Mouse (Mus musculus): ENCODE measurements around the gene Basp1. TPM values are rescaled to one million over a fixed set of nuclear protein-coding genes. Genes with fewer than 3 reads are reported as not detected.
A peak's percentile ranks its signal among the peaks of the same experiment; 100 is the strongest.
"Not testable (repeated sequence)": the region's sequence is repeated elsewhere in the genome, so short reads cannot be mapped to it uniquely, and the experiment has no call there.

The Basp1 gene
- 262 and 283 TPM in 2 replicates for polyA plus RNA-seq (2014; fragmentation: Nextera tagmentation; extraction: Ambion mirVana)

- peak within 1 kb of the TSS; percentile 100 for H3K27ac ChIP-seq
- H3K4me3 ChIP-seq (replicated peaks; ENCODE audit: low read length): peak within 1 kb of the TSS; percentile 100
- peaks cover 9% of the 10 kb centered on the region; the same call in 1 of the 2 replicates for H3K36me3 ChIP-seq (replicated peaks; ENCODE audit: control insufficient read depth, insufficient read depth)
- WGBS: under 1% methylated on average over 24 of the region's 60 CpGs
- peak within 1 kb of the TSS; percentile 70 for H3K4me2 ChIP-seq (replicated peaks)
- ATAC-seq (ENCODE audit: low FRiP score) (peak; percentile 60), DNase-seq (ENCODE audit: low spot score) (peak; percentile 83)
- no peaks in the 10 kb centered on the region for H3K9me3 ChIP-seq (ENCODE audit: control insufficient read depth, low read length)
- peaks cover 40% of the 10 kb centered on the region for H3K4me1 ChIP-seq (replicated peaks; ENCODE audit: control insufficient read depth, insufficient read depth, low read length)
- H3K9ac ChIP-seq: peak within 1 kb of the TSS; percentile 100
- H3K27me3 ChIP-seq (ENCODE audit: control insufficient read depth, insufficient read depth, low read length): no peaks in the 10 kb centered on the region
These were observed at the start of gene Basp1 for GRCm38 (mm10) chr15:25413378-25413901. Basp1 (minus strand) TSS chr15:25413764.

DNA sequence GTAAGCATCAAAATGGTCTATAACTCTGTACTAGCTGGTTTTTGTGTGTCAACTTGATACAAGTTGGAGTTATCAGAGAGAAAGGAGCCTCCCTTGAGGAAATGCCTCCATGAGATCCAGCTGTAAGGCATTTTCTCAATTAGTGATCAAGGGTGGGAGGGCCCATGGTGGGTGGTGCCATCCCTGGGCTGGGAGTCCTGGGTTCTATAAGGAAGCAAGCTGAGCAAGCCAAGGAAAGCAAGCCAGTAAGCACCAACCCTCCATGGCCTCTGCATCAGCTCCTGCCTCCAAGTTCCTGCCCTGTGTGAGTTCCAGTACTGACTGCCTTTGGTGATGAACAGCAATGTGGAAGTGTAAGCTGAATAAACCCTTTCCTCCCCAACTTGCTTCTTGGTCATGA is 49.5 kb upstream of the Basp1 start:
- not testable (repeated sequence) for H3K27me3 ChIP-seq (ENCODE audit: control insufficient read depth, insufficient read depth, low read length); DNase-seq (ENCODE audit: low spot score); ATAC-seq (ENCODE audit: low FRiP score)

GRCm38 (mm10) chr15:25462056-25462762 is 48.6 kb upstream of the Basp1 start:
- no peak overlapping the region for H3K9ac ChIP-seq
- no peaks in the 10 kb centered on the region for H3K36me3 ChIP-seq (replicated peaks; ENCODE audit: control insufficient read depth, insufficient read depth)
- no peaks in the 10 kb centered on the region for H3K9me3 ChIP-seq (ENCODE audit: control insufficient read depth, low read length)
- DNase-seq (ENCODE audit: low spot score) (no peak), ATAC-seq (ENCODE audit: low FRiP score) (no peak)
- no peak overlapping the region for H3K4me2 ChIP-seq (replicated peaks)
- WGBS: 79% methylated on average over 6 of the region's 6 CpGs
- no peak overlapping the region for H3K4me3 ChIP-seq (replicated peaks; ENCODE audit: low read length)
- no peaks in the 10 kb centered on the region for H3K27me3 ChIP-seq (ENCODE audit: control insufficient read depth, insufficient read depth, low read length)
- no peak overlapping the region for H3K27ac ChIP-seq
- H3K4me1 ChIP-seq (replicated peaks; ENCODE audit: control insufficient read depth, insufficient read depth, low read length): no peaks in the 10 kb centered on the region

More for the DNA sequence above, 49.5 kb upstream of the Basp1 start:
- not testable (repeated sequence) for H3K4me3 ChIP-seq (replicated peaks; ENCODE audit: low read length); H3K4me2 ChIP-seq (replicated peaks); H3K27ac ChIP-seq; H3K9me3 ChIP-seq (ENCODE audit: control insufficient read depth, low read length); H3K9ac ChIP-seq; H3K36me3 ChIP-seq (replicated peaks; ENCODE audit: control insufficient read depth, insufficient read depth); H3K4me1 ChIP-seq (replicated peaks; ENCODE audit: control insufficient read depth, insufficient read depth, low read length)

DNA sequence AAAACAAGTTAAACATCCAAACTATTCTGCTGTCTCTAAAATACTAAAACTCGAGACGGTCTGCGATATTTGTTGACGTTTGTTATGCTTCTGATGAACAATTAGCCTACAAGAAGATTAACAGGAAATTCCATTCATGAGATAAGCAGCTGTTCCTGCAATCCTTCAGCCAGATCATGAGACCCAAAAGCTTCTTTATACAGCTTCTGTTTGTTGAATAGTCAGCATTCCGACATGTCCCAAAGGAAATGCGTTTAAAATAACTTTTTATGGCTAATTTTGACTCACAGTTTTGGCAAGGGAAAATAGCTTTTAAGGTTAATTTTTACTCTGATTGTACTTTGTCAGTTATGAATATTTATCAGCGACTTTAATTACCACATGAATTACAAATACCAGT is 46.3 kb upstream of the Basp1 start:
- no peak for ATAC-seq (ENCODE audit: low FRiP score)

DNA sequence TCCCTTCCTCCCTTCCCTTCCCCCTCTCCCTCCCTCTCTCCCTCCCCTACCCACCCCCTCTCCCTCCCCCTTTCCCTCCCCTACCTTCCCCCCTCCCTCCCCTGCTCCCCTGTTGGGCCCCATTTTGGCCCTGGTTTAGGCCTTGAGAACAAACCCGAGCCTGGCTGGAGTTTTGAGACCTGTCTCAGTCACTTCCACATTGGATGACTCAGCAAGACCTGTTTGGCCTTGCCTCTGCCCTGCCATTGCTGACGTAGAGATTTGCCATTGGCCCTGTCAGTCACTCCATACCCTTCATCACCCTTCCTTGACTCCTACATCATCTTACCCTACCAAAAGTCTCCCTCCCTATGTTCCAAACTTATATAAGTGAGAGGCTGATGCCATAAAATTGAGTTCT is 43.9 kb upstream of the Basp1 start:
- no peaks in the 10 kb centered on the region for H3K36me3 ChIP-seq (replicated peaks; ENCODE audit: control insufficient read depth, insufficient read depth)
- no peak overlapping the region for H3K9ac ChIP-seq
- H3K9me3 ChIP-seq (ENCODE audit: control insufficient read depth, low read length): no peaks in the 10 kb centered on the region
- no peak overlapping the region for H3K4me2 ChIP-seq (replicated peaks)
- H3K4me1 ChIP-seq (replicated peaks; ENCODE audit: control insufficient read depth, insufficient read depth, low read length): no peaks in the 10 kb centered on the region
- H3K4me3 ChIP-seq (replicated peaks; ENCODE audit: low read length): no peak overlapping the region
- 63% methylated on average over 2 of the region's 2 CpGs for WGBS
- DNase-seq (ENCODE audit: low spot score) (no peak), ATAC-seq (ENCODE audit: low FRiP score) (no peak)
- no peaks in the 10 kb centered on the region for H3K27me3 ChIP-seq (ENCODE audit: control insufficient read depth, insufficient read depth, low read length)
- H3K27ac ChIP-seq: no peak overlapping the region

More for the DNA sequence above, 46.3 kb upstream of the Basp1 start:
- Histone ChIP-seq H3K4me1 (replicated peaks; ENCODE audit: control insufficient read depth, insufficient read depth, low read length) (no peaks in the 10 kb centered on the region), H3K27ac (no peak overlapping the region), H3K36me3 (replicated peaks; ENCODE audit: control insufficient read depth, insufficient read depth) (no peaks in the 10 kb centered on the region), H3K27me3 (ENCODE audit: control insufficient read depth, insufficient read depth, low read length) (no peaks in the 10 kb centered on the region), H3K4me2 (replicated peaks) (no peak overlapping the region), H3K9me3 (ENCODE audit: control insufficient read depth, low read length) (no peaks in the 10 kb centered on the region), H3K9ac (no peak overlapping the region), H3K4me3 (replicated peaks; ENCODE audit: low read length) (no peak overlapping the region)
- WGBS: 59% methylated on average over 7 of the region's 7 CpGs
- DNase-seq (ENCODE audit: low spot score): no peak

DNA sequence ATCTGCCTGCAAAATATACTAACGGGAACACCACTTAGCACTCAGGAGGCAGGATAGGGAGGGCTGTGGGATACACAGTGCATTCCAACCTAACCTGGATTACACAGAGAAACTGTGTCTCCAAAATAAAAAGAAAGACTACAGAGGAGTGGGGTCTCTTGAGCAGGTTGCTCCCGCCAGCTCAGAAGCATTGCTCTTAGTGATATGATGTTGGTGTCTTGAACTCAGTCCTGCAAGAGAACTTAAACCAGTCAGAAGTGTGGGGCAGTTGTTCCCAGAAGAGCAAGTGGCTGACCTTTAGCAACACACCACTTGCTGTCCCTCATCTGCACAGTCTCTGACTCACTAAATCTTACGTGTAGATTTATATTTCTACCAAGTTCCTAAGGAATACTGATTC is 40.0 kb upstream of the Basp1 start:
- Histone ChIP-seq H3K4me2 (replicated peaks) (no peak overlapping the region), H3K36me3 (replicated peaks; ENCODE audit: control insufficient read depth, insufficient read depth) (no peaks in the 10 kb centered on the region), H3K27ac (no peak overlapping the region), H3K9ac (no peak overlapping the region), H3K9me3 (ENCODE audit: control insufficient read depth, low read length) (no peaks in the 10 kb centered on the region), H3K4me3 (replicated peaks; ENCODE audit: low read length) (no peak overlapping the region), H3K4me1 (replicated peaks; ENCODE audit: control insufficient read depth, insufficient read depth, low read length) (no peaks in the 10 kb centered on the region), H3K27me3 (ENCODE audit: control insufficient read depth, insufficient read depth, low read length) (no peaks in the 10 kb centered on the region)
- ATAC-seq (ENCODE audit: low FRiP score) (no peak), DNase-seq (ENCODE audit: low spot score) (no peak)
- WGBS: 85% methylated on average over 3 of the region's 3 CpGs

DNA sequence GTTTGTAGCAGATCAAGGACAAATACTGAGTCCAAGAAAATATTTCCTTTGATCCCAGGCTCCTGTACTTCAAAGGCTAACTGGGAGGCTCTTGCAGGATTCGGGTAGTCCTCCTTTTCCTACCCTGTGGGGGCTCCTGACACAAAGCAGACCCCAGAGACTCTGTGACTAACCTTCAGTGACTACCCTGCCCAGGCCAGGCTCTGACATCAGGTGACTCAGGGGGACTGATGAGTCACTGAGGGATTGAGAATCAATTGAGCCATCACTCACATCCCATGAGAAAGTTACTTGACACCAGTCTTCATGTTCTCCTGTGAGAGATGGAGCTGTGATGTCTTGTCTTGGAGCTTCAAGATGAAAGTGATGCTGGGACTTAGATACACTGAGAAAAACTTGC is 35.8 kb upstream of the Basp1 start:
- Histone ChIP-seq H3K4me3 (replicated peaks; ENCODE audit: low read length) (no peak overlapping the region), H3K4me1 (replicated peaks; ENCODE audit: control insufficient read depth, insufficient read depth, low read length) (0 out of 2 replicates have a peak, but pooled peaks cover 12% of the 10 kb centered on the region), H3K9me3 (ENCODE audit: control insufficient read depth, low read length) (no peaks in the 10 kb centered on the region), H3K36me3 (replicated peaks; ENCODE audit: control insufficient read depth, insufficient read depth) (no peaks in the 10 kb centered on the region), H3K27me3 (ENCODE audit: control insufficient read depth, insufficient read depth, low read length) (no peaks in the 10 kb centered on the region; the same call in 1 of the 2 replicates), H3K9ac (no peak overlapping the region), H3K4me2 (replicated peaks) (no peak overlapping the region), H3K27ac (no peak overlapping the region)
- DNase-seq (ENCODE audit: low spot score) (no peak), ATAC-seq (ENCODE audit: low FRiP score) (no peak)
- 65% methylated on average over 1 of the region's 1 CpGs for WGBS

- no peak overlapping the region for H3K9ac ChIP-seq
- ATAC-seq (ENCODE audit: low FRiP score) (no peak), DNase-seq (ENCODE audit: low spot score) (no peak)
- 0 out of 2 replicates have a peak, but pooled peaks cover 12% of the 10 kb centered on the region for H3K4me1 ChIP-seq (replicated peaks; ENCODE audit: control insufficient read depth, insufficient read depth, low read length)
- WGBS: 79% methylated on average over 4 of the region's 4 CpGs
- no peak overlapping the region for H3K4me3 ChIP-seq (replicated peaks; ENCODE audit: low read length)
- no peak overlapping the region for H3K27ac ChIP-seq
- H3K4me2 ChIP-seq (replicated peaks): no peak overlapping the region
- no peaks in the 10 kb centered on the region for H3K36me3 ChIP-seq (replicated peaks; ENCODE audit: control insufficient read depth, insufficient read depth)
- H3K27me3 ChIP-seq (ENCODE audit: control insufficient read depth, insufficient read depth, low read length): no peaks in the 10 kb centered on the region; the same call in 1 of the 2 replicates
- H3K9me3 ChIP-seq (ENCODE audit: control insufficient read depth, low read length): no peaks in the 10 kb centered on the region
These were observed 35.3 kb upstream of the Basp1 start for GRCm38 (mm10) chr15:25448703-25449340.

DNA sequence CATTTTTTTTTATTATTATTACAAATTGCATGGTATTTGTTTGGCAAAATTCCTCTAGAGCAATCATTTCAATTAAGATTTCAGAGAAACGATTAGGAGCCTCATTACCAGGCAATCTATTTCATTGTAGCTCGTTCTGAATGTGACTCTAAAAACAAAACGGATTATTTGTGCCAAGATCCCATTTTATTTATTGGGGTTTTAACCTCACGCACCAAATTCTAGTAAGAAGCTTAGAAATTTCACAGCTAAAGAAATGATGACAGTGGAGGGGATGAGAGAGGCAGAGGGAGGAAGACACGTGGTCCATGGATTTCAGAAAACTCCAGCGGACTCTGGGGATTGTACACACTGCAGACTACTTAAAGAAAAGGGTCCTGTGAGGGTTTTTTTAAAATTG is 33.6 kb upstream of the Basp1 start:
- H3K4me3 ChIP-seq (replicated peaks; ENCODE audit: low read length): no peak overlapping the region
- no peaks in the 10 kb centered on the region; the same call in 1 of the 2 replicates for H3K27me3 ChIP-seq (ENCODE audit: control insufficient read depth, insufficient read depth, low read length)
- H3K4me2 ChIP-seq (replicated peaks): no peak overlapping the region
- no peak for DNase-seq (ENCODE audit: low spot score)
- H3K4me1 ChIP-seq (replicated peaks; ENCODE audit: control insufficient read depth, insufficient read depth, low read length): peaks cover 12% of the 10 kb centered on the region; the same call in 1 of the 2 replicates
- WGBS: 68% methylated on average over 6 of the region's 6 CpGs
- no peaks in the 10 kb centered on the region for H3K9me3 ChIP-seq (ENCODE audit: control insufficient read depth, low read length)
- no peak for ATAC-seq (ENCODE audit: low FRiP score)
- no peaks in the 10 kb centered on the region for H3K36me3 ChIP-seq (replicated peaks; ENCODE audit: control insufficient read depth, insufficient read depth)
- no peak overlapping the region for H3K9ac ChIP-seq
- no peak overlapping the region for H3K27ac ChIP-seq
